8 mouse cellular contexts compared by ENCODE assay signal in genomic region chr9:114843634-114844016, GRCm38 (mm10). TPM values are rescaled to one million over a fixed set of nuclear protein-coding genes. Genes with fewer than 3 reads are reported as not detected.
A peak's percentile ranks its signal among the peaks of the same experiment; 100 is the strongest.
DNase-seq lines count a peak whose midpoint lies in the region; ATAC-seq lines count a peak whose summit lies in the region.

No protein-coding gene starts in this region.

- ATAC-seq in cerebellum, adult (ENCODE audit: insufficient number of reproducible peaks, low FRiP score, low TSS enrichment), result peak; percentile 36; the same call in 1 of the 2 replicates
- ATAC-seq in embryonic facial prominence, embryonic 12.5 days (ENCODE audit: insufficient number of reproducible peaks, insufficient read depth, low FRiP score, low TSS enrichment), result no peak
- ATAC-seq in hematopoietic stem cell, adult 5-6 weeks (replicated peaks in 1 of 2; ENCODE audit: insufficient read depth in 1 of 2, low FRiP score in 2 of 2, low TSS enrichment in 1 of 2, low read depth in 1 of 2, poor library complexity in 2 of 2, severe bottlenecking in 2 of 2), result peak; percentile 46 to 61
- ATAC-seq in stomach, embryonic 14.5 days (ENCODE audit: insufficient number of reproducible peaks, insufficient read depth, low FRiP score, low read depth), result peak; percentile 29

- DNase-seq in cerebellum, adult 8-10 months, result no peak
- DNase-seq in T-cell, adult 2 months (ENCODE audit: low spot score), result peak; percentile 12
- peak; percentile 23 for DNase-seq in left cerebral cortex, postnatal 4 days

- WGBS in embryonic facial prominence, embryonic 12.5 days, result under 1% methylated on average over 40 of the region's 40 CpGs
- WGBS in stomach, embryonic 14.5 days, result under 1% methylated on average over 40 of the region's 40 CpGs

- H3K27ac ChIP-seq in embryonic facial prominence, embryonic 12.5 days, result 0 out of 2 replicates have a peak overlapping the region, but pooled peaks have one; percentile 12
- H3K27ac ChIP-seq in stomach, embryonic 14.5 days (ENCODE audit: low read length), result peak overlapping the region; percentile 71; the same call in 1 of the 2 replicates

- peak overlapping the region; percentile 69 for H3K4me3 ChIP-seq in embryonic facial prominence, embryonic 12.5 days
- peak overlapping the region; percentile 94 for H3K4me3 ChIP-seq in megakaryocyte, embryonic 14.5 days (replicated peaks)
- H3K4me3 ChIP-seq in stomach, embryonic 14.5 days (ENCODE audit: low read depth, low read length), result peak overlapping the region; percentile 70

- H3K9ac ChIP-seq in embryonic facial prominence, embryonic 12.5 days, result peak overlapping the region; percentile 63
- peak overlapping the region; percentile 50; the same call in 1 of the 2 replicates for H3K9ac ChIP-seq in stomach, embryonic 14.5 days (replicated peaks; ENCODE audit: low read depth, low read length)

- intact Hi-C loops in left cerebral cortex, postnatal 4 days (cut with DNase I), result no loop called here

- no peaks in the 10 kb centered on the region for H3K9me3 ChIP-seq in embryonic facial prominence, embryonic 12.5 days
- no peaks in the 10 kb centered on the region for H3K9me3 ChIP-seq in megakaryocyte, embryonic 14.5 days
- H3K9me3 ChIP-seq in stomach, embryonic 14.5 days (ENCODE audit: control insufficient read depth, low read depth, low read length), result no peaks in the 10 kb centered on the region

- H3K36me3 ChIP-seq in embryonic facial prominence, embryonic 12.5 days, result no peaks in the 10 kb centered on the region
- H3K36me3 ChIP-seq in megakaryocyte, embryonic 14.5 days (replicated peaks; ENCODE audit: low read length), result no peaks in the 10 kb centered on the region
- no peaks in the 10 kb centered on the region for H3K36me3 ChIP-seq in stomach, embryonic 14.5 days (ENCODE audit: control insufficient read depth, insufficient read depth, low read length)

- H3K4me1 ChIP-seq in embryonic facial prominence, embryonic 12.5 days, result peaks cover 5% of the 10 kb centered on the region; the same call in 1 of the 2 replicates
- peaks cover 16% of the 10 kb centered on the region for H3K4me1 ChIP-seq in megakaryocyte, embryonic 14.5 days
- no peaks in the 10 kb centered on the region for H3K4me1 ChIP-seq in stomach, embryonic 14.5 days (ENCODE audit: control insufficient read depth, insufficient read depth, low read length)

- peak overlapping the region; percentile 94 for H3K4me2 ChIP-seq in embryonic facial prominence, embryonic 12.5 days (replicated peaks)
- peak overlapping the region; percentile 72 for H3K4me2 ChIP-seq in stomach, embryonic 14.5 days (replicated peaks; ENCODE audit: low read depth, low read length)

- H3K27me3 ChIP-seq in embryonic facial prominence, embryonic 12.5 days, result 0 out of 2 replicates have a peak, but pooled peaks cover 14% of the 10 kb centered on the region
- H3K27me3 ChIP-seq in megakaryocyte, embryonic 14.5 days (replicated peaks), result peaks cover 65% of the 10 kb centered on the region
- no peaks in the 10 kb centered on the region for H3K27me3 ChIP-seq in stomach, embryonic 14.5 days (ENCODE audit: control insufficient read depth, insufficient read depth, low read length)

RNA-seq across cellular contexts. Expression of gene Cmtm8, which starts 0.3 kb away (rescaled TPM):
- polyA plus RNA-seq in embryonic facial prominence, embryonic 12.5 days (2016; fragmentation: Nextera tagmentation; extraction: Ambion mirVana), result 14.2 and 18.6 TPM in 2 replicates
- 7.2 and 9.0 TPM in 2 replicates for total RNA-seq in hematopoietic stem cell, adult 5-6 weeks (2017)
- total RNA-seq in left cerebral cortex, postnatal 4 days (2021), result 1 to 10 TPM; 1.3 to 2.7 TPM
- polyA plus RNA-seq in megakaryocyte, embryonic 14.5 days (2012; ENCODE audit: insufficient read depth, low replicate concordance), result 3.0 TPM in 1 of 2 replicates, not detected in the other
- 54.3 and 58.8 TPM in 2 replicates for polyA plus RNA-seq in stomach, embryonic 14.5 days (2014; fragmentation: Nextera tagmentation; extraction: Ambion mirVana)
